Mouse (Mus musculus): ENCODE measurements around the gene Foxa2.

Gene Foxa2

DNA sequence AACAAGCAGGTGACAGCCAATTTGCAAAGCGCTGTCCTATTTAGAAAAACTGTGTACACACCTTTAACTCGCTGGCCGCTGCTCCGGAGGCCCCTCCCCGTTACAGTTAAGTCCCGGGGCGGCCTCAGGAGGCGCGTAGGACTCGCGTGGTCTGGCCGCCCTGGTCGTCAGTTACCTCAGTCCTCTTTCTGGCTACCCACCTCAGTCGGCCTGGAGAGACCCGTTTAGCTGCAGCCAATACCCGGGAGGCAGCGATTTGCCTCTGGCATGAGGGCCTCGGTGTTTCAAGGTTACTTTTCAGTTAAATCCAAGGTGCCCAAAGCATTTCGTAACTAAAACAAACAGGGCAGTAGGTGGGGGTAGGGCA, at the start of gene Foxa2:
Gene Foxa2 (minus strand): TSS at position 171 of the 367 bp plus-strand sequence.
- DNase-seq (ENCODE audit: low spot score in 2 of 2): no peak

DNA sequence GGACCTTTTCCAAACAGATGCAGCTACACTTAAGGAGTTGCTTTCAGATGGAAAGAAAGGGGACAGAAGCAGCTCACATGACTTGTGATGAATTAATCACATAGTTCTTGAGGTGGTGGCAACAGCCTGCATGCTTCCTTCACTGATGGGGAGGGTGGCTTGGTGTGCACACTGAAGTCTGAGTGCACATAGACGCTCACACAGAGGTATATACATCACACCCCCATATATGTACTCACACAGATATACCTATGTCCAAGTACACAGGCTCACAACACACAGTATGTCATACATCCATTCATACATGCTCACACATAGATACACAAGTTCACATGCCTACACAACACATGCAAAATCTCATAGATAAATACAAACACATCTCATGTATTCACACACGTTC, 45.3 kb upstream of the Foxa2 start:
- no peak for DNase-seq (ENCODE audit: low spot score in 2 of 2)

DNA sequence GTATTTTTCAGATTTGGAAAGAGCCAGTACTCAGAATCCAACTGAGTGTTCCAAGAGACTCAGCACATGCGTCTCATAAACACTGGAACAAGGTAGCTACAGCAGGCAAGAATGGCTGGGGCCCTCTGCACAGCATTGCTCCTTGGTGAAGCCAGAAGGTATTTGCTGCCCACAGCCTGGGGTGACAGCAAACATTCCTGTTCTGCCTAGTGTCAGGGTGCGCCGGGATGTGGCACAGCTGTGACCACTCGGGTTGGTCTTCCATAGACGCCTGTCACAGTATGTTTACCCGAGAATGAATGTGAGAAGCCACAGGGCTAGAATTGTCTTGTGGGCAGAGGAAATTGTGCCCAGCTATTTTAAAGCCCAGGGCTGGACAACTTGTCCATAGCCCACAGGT, 44.9 kb upstream of the Foxa2 start:
- no peak for DNase-seq (ENCODE audit: low spot score in 2 of 2)

DNA sequence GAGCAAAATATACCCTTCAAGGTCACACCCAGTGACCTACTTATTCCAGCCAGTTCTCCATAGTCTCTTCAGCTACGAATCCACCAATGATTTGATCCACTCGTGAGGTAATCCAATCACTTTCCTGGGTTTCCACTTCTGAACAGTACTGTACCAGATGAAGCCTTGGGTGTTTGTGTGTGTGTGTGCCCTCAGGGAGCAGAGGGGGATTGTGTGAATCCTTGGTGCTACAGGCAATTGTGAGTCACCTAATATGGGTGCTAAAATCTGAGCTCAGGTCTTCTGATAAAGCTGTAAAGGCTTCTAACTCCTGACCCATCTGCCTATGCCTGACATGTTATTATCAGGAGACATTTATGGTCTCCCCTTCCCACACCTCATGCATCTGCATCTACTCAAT, 43.3 kb upstream of the Foxa2 start:
- DNase-seq (ENCODE audit: low spot score in 2 of 2): no peak

- no peak for DNase-seq (ENCODE audit: low spot score in 2 of 2)
Observed at GRCm38 (mm10) chr2:148085529-148085928, 38.8 kb upstream of the Foxa2 start.

DNA sequence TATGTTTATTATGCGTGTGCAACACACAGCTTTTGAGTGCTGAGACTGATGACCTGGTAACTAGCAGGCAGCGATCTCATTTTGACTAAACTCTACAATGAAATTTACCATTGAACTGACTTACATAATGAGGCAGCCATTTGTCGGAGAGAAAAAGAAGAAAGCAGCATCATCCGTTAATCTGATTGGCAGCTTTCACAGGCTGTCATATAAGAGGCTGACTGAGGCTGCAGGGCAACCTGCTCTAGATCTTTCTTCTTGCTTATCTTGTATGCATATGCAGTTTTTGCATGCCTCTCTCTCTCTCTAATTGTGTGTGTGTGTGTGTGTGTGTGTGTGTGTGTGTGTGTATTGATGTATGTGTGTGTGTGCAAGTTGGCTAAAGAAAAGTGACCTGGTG, 38.4 kb upstream of the Foxa2 start:
- DNase-seq (ENCODE audit: low spot score in 2 of 2): no peak

- peak in 1 of 2 experiments; percentile 39 for DNase-seq (ENCODE audit: low spot score in 2 of 2)
Observed at GRCm38 (mm10) chr2:148082283-148082682, 35.5 kb upstream of the Foxa2 start.

DNA sequence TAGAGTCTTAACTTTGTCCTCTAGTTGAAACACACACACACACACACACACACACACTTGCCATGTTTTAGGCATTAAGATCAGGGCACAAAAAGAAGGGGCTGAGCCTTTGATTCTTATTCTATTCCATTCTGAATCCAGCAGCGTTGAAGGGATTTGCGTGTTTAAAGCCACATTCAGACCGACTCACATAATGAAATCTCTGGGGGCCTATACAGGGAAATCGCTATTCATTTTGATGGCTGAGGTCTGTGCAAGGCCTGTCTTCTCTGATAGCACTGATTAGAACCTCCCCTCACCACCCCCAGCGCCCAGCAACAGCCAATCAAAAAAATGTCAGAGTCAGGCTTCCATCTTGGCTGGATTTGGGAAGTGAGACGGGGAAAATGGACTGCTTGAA, 13.9 kb upstream of the Foxa2 start:
- DNase-seq (ENCODE audit: low spot score in 2 of 2): no peak

- no peak for DNase-seq (ENCODE audit: low spot score in 2 of 2)
Observed at GRCm38 (mm10) chr2:148053411-148053810, 6.6 kb upstream of the Foxa2 start.

GRCm38 (mm10) chr2:148048484-148049129, 1.8 kb upstream of the Foxa2 start:
- DNase-seq (ENCODE audit: low spot score in 2 of 2): peak; percentile 14 to 62

DNA sequence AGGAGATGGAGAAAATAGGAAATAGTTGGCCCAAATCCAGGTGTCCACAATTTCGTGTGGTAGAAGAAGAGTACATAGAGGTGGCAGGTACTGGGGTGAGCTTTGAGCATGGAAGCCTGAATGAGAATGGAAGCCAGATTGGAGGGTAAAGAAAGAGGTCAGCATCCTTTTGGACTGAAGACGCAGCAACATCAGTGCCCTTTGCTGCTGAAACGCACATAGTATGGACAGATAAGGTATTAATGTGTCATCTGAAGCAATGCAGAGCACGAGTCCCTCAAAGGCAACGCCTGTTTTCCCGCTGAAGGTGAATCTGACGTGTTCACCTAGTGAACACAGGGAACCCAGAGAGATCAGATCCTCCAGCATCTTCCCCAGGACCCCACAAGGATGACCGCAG, 842 bp upstream of the Foxa2 start:
- DNase-seq (ENCODE audit: low spot score in 2 of 2): no peak

DNA sequence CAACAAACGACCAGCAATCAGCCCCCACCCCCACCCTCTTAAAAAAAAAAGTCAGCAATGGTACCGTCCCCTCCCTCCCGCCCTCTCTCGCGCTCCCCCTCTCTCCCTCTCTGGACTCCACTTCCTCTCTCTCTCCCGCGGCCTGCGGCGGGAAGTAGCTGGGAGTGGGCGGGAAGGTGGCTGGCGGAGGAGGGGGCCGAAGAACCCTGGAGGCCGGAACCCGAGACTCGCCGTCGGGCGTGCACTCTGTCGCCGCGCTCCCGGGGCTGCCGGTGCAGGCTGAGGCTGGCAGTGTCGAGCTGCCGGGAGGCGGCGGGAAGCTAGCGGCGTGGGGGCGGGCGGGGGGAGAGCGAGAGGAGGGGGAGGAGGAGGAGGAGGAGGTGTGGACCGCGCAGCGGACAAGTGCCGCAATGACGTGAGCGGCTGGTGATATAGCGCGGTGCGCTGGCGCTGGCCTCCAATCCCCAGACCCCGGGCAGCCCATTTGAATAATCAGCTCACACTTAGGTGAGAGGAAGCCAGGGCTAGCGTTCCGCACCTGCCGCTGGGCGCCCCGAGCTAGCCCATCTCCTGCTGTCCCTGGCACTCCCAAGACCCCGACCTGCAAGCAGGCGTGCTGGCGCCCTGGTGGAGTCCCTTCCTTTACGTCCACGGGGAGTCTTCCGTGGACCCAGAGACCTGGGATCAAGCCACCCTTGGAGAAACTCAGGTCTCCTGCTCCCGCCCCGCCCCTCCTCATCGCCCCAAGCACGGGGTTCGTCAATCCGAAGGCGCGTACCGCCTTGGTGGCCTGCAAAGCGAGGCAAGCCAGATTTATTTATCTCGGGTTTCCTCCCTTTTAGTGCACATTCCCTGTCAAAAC, 601 bp downstream of the Foxa2 start:
- DNase-seq (ENCODE audit: low spot score in 2 of 2): no peak

- no peak for DNase-seq (ENCODE audit: low spot score in 2 of 2)
Observed at GRCm38 (mm10) chr2:148045543-148045936, 1.2 kb downstream of the Foxa2 start.

DNA sequence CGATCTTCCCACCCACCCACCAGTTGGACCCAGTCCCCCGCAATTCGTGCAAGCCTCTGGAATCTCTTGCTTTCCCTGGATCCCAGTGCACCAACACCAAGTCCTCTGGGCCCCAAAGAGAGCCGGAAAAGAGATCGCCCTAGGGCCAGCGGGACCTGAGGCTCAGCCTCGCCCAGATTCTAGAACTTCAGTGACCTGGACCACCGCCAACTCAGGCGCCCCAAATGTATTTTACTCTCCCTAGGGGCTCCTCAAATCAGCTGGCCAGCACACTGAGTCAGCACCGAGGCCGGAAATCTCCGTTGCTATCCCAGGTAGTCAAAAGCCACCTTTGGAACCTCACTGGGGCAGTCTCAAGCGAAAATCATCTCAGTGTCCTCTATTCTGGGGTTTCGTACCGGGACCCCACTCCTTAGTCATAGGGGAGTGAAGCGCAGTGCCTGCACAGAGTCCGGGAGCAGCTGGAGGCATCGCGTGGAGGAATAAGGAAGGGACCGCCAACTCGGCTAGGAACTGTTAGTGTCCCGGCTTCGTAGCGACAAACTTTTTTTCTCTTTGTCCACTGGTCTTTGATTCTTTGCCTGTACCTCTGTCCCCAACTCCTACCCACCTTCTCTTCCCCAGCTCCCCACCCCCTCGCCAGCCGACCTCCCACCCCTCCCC, 1.8 kb downstream of the Foxa2 start:
- no peak for DNase-seq (ENCODE audit: low spot score in 2 of 2)

DNA sequence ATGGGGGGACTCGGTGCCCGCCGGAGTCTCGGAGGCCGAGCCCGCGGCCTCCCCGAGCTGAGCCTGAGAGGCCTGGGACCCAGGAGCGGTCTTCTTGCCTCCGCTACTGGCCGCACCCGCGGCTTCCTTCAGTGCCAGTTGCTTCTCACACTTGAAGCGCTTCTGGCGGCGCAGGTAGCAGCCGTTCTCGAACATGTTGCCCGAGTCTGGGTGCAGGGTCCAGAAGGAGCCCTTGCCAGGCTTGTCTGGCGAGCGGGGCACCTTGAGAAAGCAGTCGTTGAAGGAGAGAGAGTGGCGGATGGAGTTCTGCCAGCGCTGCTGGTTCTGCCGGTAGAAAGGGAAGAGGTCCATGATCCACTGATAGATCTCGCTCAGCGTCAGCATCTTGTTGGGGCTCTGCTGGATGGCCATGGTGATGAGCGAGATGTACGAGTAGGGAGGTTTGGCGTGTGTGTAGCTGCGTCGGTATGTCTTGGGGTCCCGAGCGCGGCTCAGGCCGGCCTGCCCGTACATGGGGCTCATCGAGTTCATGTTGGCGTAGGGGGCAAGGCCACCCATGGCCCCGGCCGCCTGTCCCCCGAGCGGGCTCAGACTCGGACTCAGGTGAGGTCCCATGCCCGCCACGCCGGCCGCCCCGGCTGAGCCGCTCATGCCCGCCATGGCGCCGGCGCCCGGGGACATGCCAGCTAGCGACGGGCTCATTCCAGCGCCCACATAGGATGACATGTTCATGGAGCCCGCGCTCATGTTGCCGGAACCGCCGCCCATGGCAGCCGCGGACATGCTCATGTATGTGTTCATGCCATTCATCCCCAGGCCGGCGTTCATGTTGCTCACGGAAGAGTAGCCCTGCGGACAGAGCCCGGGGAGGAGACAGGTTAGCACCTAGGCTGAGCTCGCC, 2.5 kb downstream of the Foxa2 start:
- no peak for DNase-seq (ENCODE audit: low spot score in 2 of 2)

DNA sequence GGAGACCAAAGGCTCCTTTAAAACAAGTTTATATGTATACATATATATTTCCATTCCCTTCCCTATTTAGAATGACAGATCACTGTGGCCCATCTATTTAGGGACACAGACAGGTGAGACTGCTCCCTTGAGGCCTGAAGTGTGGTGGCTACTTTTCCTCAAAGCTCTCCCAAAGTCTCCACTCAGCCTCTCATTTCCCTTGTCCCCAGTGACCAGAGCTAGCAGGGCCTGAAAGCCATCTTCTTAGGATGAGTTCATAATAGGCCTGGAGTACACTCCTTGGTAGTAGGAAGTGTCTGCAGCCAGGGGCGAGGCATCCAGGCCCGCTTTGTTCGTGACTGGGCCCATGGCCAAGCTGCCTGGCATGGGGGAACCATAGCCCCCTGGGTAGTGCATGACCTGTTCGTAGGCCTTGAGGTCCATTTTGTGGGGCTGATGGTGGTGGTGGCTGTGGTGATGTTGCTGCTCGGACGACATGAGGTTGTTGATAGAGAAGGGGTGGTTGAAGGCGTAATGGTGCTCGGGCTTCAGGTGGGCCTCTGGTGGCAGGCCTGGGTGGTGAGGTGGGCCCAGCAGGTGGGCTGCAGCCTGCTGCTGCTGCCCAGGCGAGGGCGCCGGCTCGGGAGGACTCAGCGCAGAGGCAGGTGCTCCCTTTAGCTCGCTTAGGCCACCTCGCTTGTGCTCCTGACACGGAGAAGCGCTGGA, 3.3 kb downstream of the Foxa2 start:
- no peak for DNase-seq (ENCODE audit: low spot score in 2 of 2)

- DNase-seq (ENCODE audit: low spot score in 2 of 2): no peak
Observed at GRCm38 (mm10) chr2:148042126-148042640, 4.6 kb downstream of the Foxa2 start.

- no peak for DNase-seq (ENCODE audit: low spot score in 2 of 2)
Observed at GRCm38 (mm10) chr2:148041381-148041780, 5.4 kb downstream of the Foxa2 start.

- DNase-seq (ENCODE audit: low spot score in 2 of 2): no peak
Observed at GRCm38 (mm10) chr2:148040236-148041121, 6.3 kb downstream of the Foxa2 start.
